Mouse (Mus musculus): Measurements from ENCODE around the gene Gpx6.

GRCm38 (mm10) chr13:21312854-21313253 is 929 bp downstream of the Gpx6 start:
- no peak for TF ChIP-seq CTCF (IDR thresholded peaks at IDR 0.05; ENCODE audit: low read depth)
- no peak for TF ChIP-seq EP300 (IDR thresholded peaks at IDR 0.05; ENCODE audit: low read depth)

All from liver, postnatal 0 days (tissue).